Mouse (Mus musculus) ES-Bruce4 (cell line): Measurements from ENCODE around the gene Dnah14. TPM values are rescaled to one million over a fixed set of nuclear protein-coding genes. Genes with fewer than 3 reads are reported as not detected.

Experiments used
- H3K27ac ChIP-seq: 2 replicates; pipeline ENCODE4 v1.5.1; 2012; ENCODE audit warnings: low read length, inconsistent platforms; ENCODE audit not compliant: insufficient read depth
- H3K27me3 ChIP-seq: 2 replicates; pipeline ENCODE4 v1.6.1; 2012; ENCODE audit warnings: mild to moderate bottlenecking, low read length, inconsistent platforms; ENCODE audit not compliant: control insufficient read depth, poor library complexity, insufficient read depth, severe bottlenecking
- H3K36me3 ChIP-seq: 2 replicates; pipeline ENCODE4 v1.6.1; 2012; ENCODE audit warnings: inconsistent platforms, mild to moderate bottlenecking, low read length, moderate library complexity; ENCODE audit not compliant: control insufficient read depth, poor library complexity, insufficient read depth, severe bottlenecking
- H3K4me1 ChIP-seq: one replicate; pipeline ENCODE4 v1.8.1; 2011; ENCODE audit warnings: low read length; ENCODE audit not compliant: control insufficient read depth, insufficient read depth
- H3K4me3 ChIP-seq: 2 replicates; pipeline ENCODE4 v1.5.1; 2011; ENCODE audit warnings: low read depth, mild to moderate bottlenecking, low read length
- H3K9ac ChIP-seq: 2 replicates; pipeline ENCODE4 v1.6.1; 2012; ENCODE audit warnings: low read depth, mild to moderate bottlenecking, inconsistent platforms; ENCODE audit not compliant: poor library complexity, severe bottlenecking
- H3K9me3 ChIP-seq: replicated peaks from 2 replicates; pipeline ENCODE4 v1.6.1; 2012; ENCODE audit warnings: mild to moderate bottlenecking, low read length, inconsistent platforms; ENCODE audit not compliant: control insufficient read depth, poor library complexity, insufficient read depth, severe bottlenecking
- CTCF ChIP-seq: IDR thresholded peaks from one replicate; pipeline ENCODE4 v1.8.1; 2011; ENCODE audit warnings: low read depth, low read length
- EP300 ChIP-seq: IDR thresholded peaks from 2 replicates; pipeline ENCODE4 v1.6.1; 2011; ENCODE audit warnings: low read depth, low read length; ENCODE audit not compliant: insufficient read depth
- POLR2A ChIP-seq: IDR thresholded peaks from one replicate; pipeline ENCODE4 v1.8.1; 2011; ENCODE audit warnings: low read length; ENCODE audit not compliant: insufficient read depth
- polyA plus RNA-seq: library from polyadenylated mRNA; stranded (reverse); fragments of >200 nt; gene quantifications from 2 replicates; pipeline ENCODE4 v1.2.4, GENCODE M21; 2011; ENCODE audit warnings: low read depth; ENCODE audit not compliant: missing spikeins, insufficient read depth, insufficient read length

The Dnah14 gene
- polyA plus RNA-seq, 1 experiment, result 0.33 TPM

DNA sequence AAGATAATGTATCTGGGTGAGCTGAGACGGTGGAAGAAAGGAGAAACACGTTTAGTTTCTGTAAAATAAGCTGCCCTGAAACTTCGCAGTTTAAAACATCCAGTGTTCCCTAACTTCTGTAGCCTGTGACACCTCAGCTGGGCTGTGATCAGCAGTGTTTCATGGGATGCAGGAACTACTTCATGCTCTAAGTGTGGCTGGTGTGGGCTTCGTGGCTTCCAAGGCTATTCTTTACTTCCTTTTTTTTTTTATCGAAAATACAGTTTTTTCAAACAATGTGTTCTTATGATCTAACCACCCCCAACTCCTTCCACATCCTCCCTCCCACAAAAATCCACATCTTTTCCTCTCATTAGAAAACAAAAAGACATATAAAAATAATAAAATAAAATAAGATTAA is 20.9 kb upstream of the Dnah14 start:
- Histone ChIP-seq H3K9ac (no peak overlapping the region), H3K27ac (no peak overlapping the region), H3K4me3 (no peak overlapping the region), H3K27me3 (no peaks in the 10 kb centered on the region; the same call in 1 of the 2 replicates), H3K9me3 (no peaks in the 10 kb centered on the region), H3K36me3 (no peaks in the 10 kb centered on the region), H3K4me1 (no peaks in the 10 kb centered on the region)
- TF ChIP-seq EP300 (no peak), CTCF (no peak), POLR2A (no peak)

DNA sequence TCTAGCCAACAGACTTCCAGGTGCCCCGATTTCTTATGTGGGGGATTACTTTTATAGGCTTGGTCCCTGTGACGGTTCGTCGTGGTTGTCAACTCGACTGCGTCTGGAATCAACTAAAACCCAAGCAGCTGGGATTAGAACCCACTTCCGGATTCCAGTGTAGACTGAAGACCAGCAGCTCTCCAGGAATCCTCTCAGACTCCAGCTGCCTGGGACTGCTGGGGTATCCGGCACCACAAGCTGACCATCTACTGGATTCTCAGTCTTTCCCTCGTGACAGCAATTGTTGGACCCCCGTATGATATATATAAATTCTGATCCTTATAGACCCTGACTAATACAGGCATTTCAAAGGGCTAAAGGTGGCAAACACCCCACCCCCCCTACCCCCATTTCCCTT is 16.7 kb upstream of the Dnah14 start:
- H3K27ac ChIP-seq, result no peak overlapping the region
- H3K27me3 ChIP-seq, result peaks cover 2% of the 10 kb centered on the region; the same call in 1 of the 2 replicates
- no peaks in the 10 kb centered on the region for H3K36me3 ChIP-seq
- no peaks in the 10 kb centered on the region for H3K4me1 ChIP-seq
- H3K9ac ChIP-seq, result no peak overlapping the region
- H3K4me3 ChIP-seq, result no peak overlapping the region
- no peak for TF ChIP-seq EP300
- no peaks in the 10 kb centered on the region for H3K9me3 ChIP-seq

DNA sequence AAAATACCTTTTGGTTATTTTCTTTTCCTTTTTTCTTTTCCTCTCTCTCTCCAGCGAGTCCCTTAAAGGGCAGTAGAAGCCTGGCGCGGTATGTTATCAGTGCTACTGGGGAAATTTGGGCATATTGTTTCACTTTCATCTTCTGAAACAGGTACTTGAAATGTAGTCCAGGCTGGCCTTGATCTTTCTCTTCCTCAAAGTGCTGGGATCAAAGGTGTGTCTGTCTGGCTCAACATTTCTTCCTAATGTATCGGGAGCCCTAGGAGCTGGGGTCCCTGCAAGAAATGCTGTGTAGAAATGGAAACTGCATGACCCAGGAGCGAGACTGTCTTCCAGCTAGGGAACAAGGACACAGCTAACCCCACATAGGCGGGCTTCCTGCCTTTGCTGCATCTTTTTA is 16.0 kb upstream of the Dnah14 start:
- Histone ChIP-seq H3K27ac (no peak overlapping the region), H3K9me3 (no peaks in the 10 kb centered on the region), H3K36me3 (no peaks in the 10 kb centered on the region), H3K4me3 (no peak overlapping the region), H3K9ac (no peak overlapping the region), H3K4me1 (no peaks in the 10 kb centered on the region), H3K27me3 (peaks cover 2% of the 10 kb centered on the region; the same call in 1 of the 2 replicates)
- no peak for TF ChIP-seq CTCF
- TF ChIP-seq POLR2A, result no peak
- no peak for TF ChIP-seq EP300

GRCm38 (mm10) chr1:181560896-181561767 is 15.2 kb upstream of the Dnah14 start:
- TF ChIP-seq CTCF (no peak), EP300 (no peak), POLR2A (no peak)
- H3K27ac ChIP-seq, result no peak overlapping the region
- no peaks in the 10 kb centered on the region for H3K36me3 ChIP-seq
- no peaks in the 10 kb centered on the region for H3K9me3 ChIP-seq
- no peaks in the 10 kb centered on the region for H3K4me1 ChIP-seq
- H3K4me3 ChIP-seq, result no peak overlapping the region
- H3K9ac ChIP-seq, result no peak overlapping the region
- H3K27me3 ChIP-seq, result peaks cover 2% of the 10 kb centered on the region; the same call in 1 of the 2 replicates

GRCm38 (mm10) chr1:181561768-181562444 is 14.5 kb upstream of the Dnah14 start:
- Histone ChIP-seq H3K4me1 (no peaks in the 10 kb centered on the region), H3K27me3 (peaks cover 2% of the 10 kb centered on the region; the same call in 1 of the 2 replicates), H3K9ac (no peak overlapping the region), H3K27ac (no peak overlapping the region), H3K36me3 (no peaks in the 10 kb centered on the region), H3K4me3 (no peak overlapping the region), H3K9me3 (no peaks in the 10 kb centered on the region)
- no peak for TF ChIP-seq POLR2A
- no peak for TF ChIP-seq CTCF
- no peak for TF ChIP-seq EP300

- TF ChIP-seq POLR2A (no peak), CTCF (no peak), EP300 (no peak)
- Histone ChIP-seq H3K9ac (no peak overlapping the region), H3K4me1 (no peaks in the 10 kb centered on the region), H3K36me3 (no peaks in the 10 kb centered on the region), H3K27ac (no peak overlapping the region), H3K27me3 (peaks cover 1% of the 10 kb centered on the region; the same call in 1 of the 2 replicates), H3K9me3 (no peaks in the 10 kb centered on the region), H3K4me3 (no peak overlapping the region)
Measured at GRCm38 (mm10) chr1:181569447-181569846, 6.9 kb upstream of the Dnah14 start.
